Mouse (Mus musculus): ENCODE results near the gene Hps4.

DNA sequence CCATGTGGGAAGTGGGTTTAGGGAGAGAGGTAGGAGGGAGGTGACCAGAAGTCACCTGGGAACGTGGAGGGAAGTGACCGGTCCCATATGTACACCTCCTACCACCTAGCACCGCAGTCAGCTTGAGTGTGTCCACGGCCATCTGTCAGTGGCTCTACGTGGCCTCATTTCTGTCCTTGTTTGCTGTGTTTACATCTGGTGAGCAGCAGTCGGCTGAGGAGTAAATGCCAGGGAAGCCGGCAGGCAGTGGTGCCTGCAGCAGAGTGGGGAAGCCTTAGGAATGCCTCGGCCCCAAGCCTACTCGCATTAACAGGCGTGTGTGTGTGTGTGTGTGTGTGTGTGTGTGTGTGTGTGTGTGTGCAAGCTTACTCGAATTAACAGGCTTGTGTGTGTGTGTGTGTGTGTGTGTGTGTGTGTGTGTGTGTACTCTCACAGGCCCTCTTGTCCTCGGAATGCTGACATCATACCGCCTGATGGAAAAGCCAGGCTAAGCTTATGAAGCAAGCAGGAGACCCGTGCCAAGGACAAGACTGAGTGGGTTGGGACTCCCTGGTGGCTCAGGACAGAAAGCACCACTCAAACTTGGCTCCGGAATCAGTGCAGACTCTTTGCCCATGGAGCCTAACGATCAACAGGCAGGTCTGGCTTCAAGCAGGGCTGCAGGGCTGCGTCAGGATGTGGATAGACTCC, 39.9 kb downstream of the Hps4 start:
- TF ChIP-seq TAL1 (IDR thresholded peaks at IDR 0.05; ENCODE audit: low read length) (no peak), GATA1 (IDR thresholded peaks at IDR 0.05; ENCODE audit: low read length) (no peak)
